Mouse (Mus musculus): Measurements from ENCODE around the gene Dmap1.

Gene Dmap1

GRCm38 (mm10) chr4:117655500-117655863 lies 26.6 kb downstream of the Dmap1 start:
- no peak for DNase-seq (ENCODE audit: low spot score)

GRCm38 (mm10) chr4:117654703-117655499 lies 27.2 kb downstream of the Dmap1 start:
- no peak for DNase-seq (ENCODE audit: low spot score)

GRCm38 (mm10) chr4:117654016-117654702 lies 27.9 kb downstream of the Dmap1 start:
- no peak for DNase-seq (ENCODE audit: low spot score)

GRCm38 (mm10) chr4:117652727-117653126 lies 29.3 kb downstream of the Dmap1 start:
- DNase-seq (ENCODE audit: low spot score) = no peak

GRCm38 (mm10) chr4:117651626-117652101 lies 30.4 kb downstream of the Dmap1 start:
- DNase-seq (ENCODE audit: low spot score) = no peak

- no peak for DNase-seq (ENCODE audit: low spot score)
Observed at GRCm38 (mm10) chr4:117646926-117647755, 34.9 kb downstream of the Dmap1 start.

- DNase-seq (ENCODE audit: low spot score) = no peak
Observed at GRCm38 (mm10) chr4:117646496-117646895, 35.6 kb downstream of the Dmap1 start.

- no peak for DNase-seq (ENCODE audit: low spot score)
Observed at GRCm38 (mm10) chr4:117645859-117646258, 36.2 kb downstream of the Dmap1 start.

GRCm38 (mm10) chr4:117645031-117645435 lies 37.0 kb downstream of the Dmap1 start:
- DNase-seq (ENCODE audit: low spot score) = no peak

- DNase-seq (ENCODE audit: low spot score) = no peak
Observed at GRCm38 (mm10) chr4:117641804-117642203, 40.3 kb downstream of the Dmap1 start.

GRCm38 (mm10) chr4:117640925-117641703 lies 41.0 kb downstream of the Dmap1 start:
- DNase-seq (ENCODE audit: low spot score) = no peak

- DNase-seq (ENCODE audit: low spot score) = no peak
Observed at GRCm38 (mm10) chr4:117636891-117637613, 45.0 kb downstream of the Dmap1 start.

- DNase-seq (ENCODE audit: low spot score) = no peak
Observed at GRCm38 (mm10) chr4:117636152-117636551, 45.9 kb downstream of the Dmap1 start.

GRCm38 (mm10) chr4:117634642-117635041 lies 47.4 kb downstream of the Dmap1 start:
- no peak for DNase-seq (ENCODE audit: low spot score)

GRCm38 (mm10) chr4:117633527-117633926 lies 48.5 kb downstream of the Dmap1 start:
- DNase-seq (ENCODE audit: low spot score) = no peak

GRCm38 (mm10) chr4:117630053-117630670 lies 51.9 kb downstream of the Dmap1 start:
- DNase-seq (ENCODE audit: low spot score) = no peak

GRCm38 (mm10) chr4:117628464-117628863 lies 53.6 kb downstream of the Dmap1 start:
- no peak for DNase-seq (ENCODE audit: low spot score)
